Mouse (Mus musculus) induced T-regulatory cell, adult 2 months (primary cell): ENCODE data around the gene Gm45711.
"Not testable (repeated sequence)": the region's sequence is repeated elsewhere in the genome, so short reads cannot be mapped to it uniquely, and the experiment has no call there.

Experiments
- DNase-seq: peaks from one replicate; pipeline ENCODE4 v3.0.0-alpha.2; 2012; ENCODE audit warnings: low read depth

Gene Gm45711

GRCm38 (mm10) chr8:104309441-104310155, at the start of gene Gm45711, which contains the start of gene Cmtm1:
Gene Gm45711 (minus strand): TSS chr8:104310081.
Gene Cmtm1 (minus strand): TSS chr8:104310145.
- not testable (repeated sequence) for DNase-seq

GRCm38 (mm10) chr8:104358637-104359036, 48.8 kb upstream of the Gm45711 start:
- no peak for DNase-seq

- DNase-seq: no peak
Observed at GRCm38 (mm10) chr8:104354504-104354903, 44.6 kb upstream of the Gm45711 start.

GRCm38 (mm10) chr8:104353186-104353585, 43.3 kb upstream of the Gm45711 start:
- no peak for DNase-seq

- no peak for DNase-seq
Observed at GRCm38 (mm10) chr8:104350047-104350446, 40.2 kb upstream of the Gm45711 start.

GRCm38 (mm10) chr8:104348971-104349370, 39.1 kb upstream of the Gm45711 start:
- DNase-seq: no peak

GRCm38 (mm10) chr8:104346706-104347105, 36.8 kb upstream of the Gm45711 start:
- no peak for DNase-seq

GRCm38 (mm10) chr8:104344622-104345021, 34.7 kb upstream of the Gm45711 start:
- DNase-seq: no peak

GRCm38 (mm10) chr8:104343957-104344356, 34.1 kb upstream of the Gm45711 start:
- peak; percentile 90 for DNase-seq

- no peak for DNase-seq
Observed at GRCm38 (mm10) chr8:104342426-104342825, 32.5 kb upstream of the Gm45711 start.

GRCm38 (mm10) chr8:104341678-104342077, 31.8 kb upstream of the Gm45711 start:
- no peak for DNase-seq

- DNase-seq: no peak
Observed at GRCm38 (mm10) chr8:104341106-104341561, 31.3 kb upstream of the Gm45711 start.

GRCm38 (mm10) chr8:104340233-104341105, 30.6 kb upstream of the Gm45711 start:
- DNase-seq: peak; percentile 89

- DNase-seq: no peak
Observed at GRCm38 (mm10) chr8:104339983-104340232, 30.0 kb upstream of the Gm45711 start.

GRCm38 (mm10) chr8:104339229-104339982, 29.5 kb upstream of the Gm45711 start, which contains the start of gene Cmtm3:
Gene Cmtm3 (plus strand): TSS chr8:104339410.
- DNase-seq: peak; percentile 23

GRCm38 (mm10) chr8:104337890-104338289, 28.0 kb upstream of the Gm45711 start:
- DNase-seq: peak; percentile 63

GRCm38 (mm10) chr8:104336806-104337205, 26.9 kb upstream of the Gm45711 start:
- no peak for DNase-seq

GRCm38 (mm10) chr8:104334196-104334595, 24.3 kb upstream of the Gm45711 start:
- no peak for DNase-seq

- DNase-seq: no peak
Observed at GRCm38 (mm10) chr8:104333786-104334185, 23.9 kb upstream of the Gm45711 start.

GRCm38 (mm10) chr8:104332665-104333631, 23.1 kb upstream of the Gm45711 start:
- no peak for DNase-seq

GRCm38 (mm10) chr8:104321930-104322329, 12.0 kb upstream of the Gm45711 start, which contains the start of gene Cmtm2b:
Gene Cmtm2b (plus strand): TSS chr8:104322230.
- DNase-seq: not testable (repeated sequence)
